Mouse (Mus musculus): ENCODE data around the gene Bbx. TPM values are rescaled to one million over a fixed set of nuclear protein-coding genes. Genes with fewer than 3 reads are reported as not detected.

Gene Bbx
- total RNA-seq, 4 experiments from 2014 or later, result 8.5 to 11.6 (median 9.0) TPM

DNA sequence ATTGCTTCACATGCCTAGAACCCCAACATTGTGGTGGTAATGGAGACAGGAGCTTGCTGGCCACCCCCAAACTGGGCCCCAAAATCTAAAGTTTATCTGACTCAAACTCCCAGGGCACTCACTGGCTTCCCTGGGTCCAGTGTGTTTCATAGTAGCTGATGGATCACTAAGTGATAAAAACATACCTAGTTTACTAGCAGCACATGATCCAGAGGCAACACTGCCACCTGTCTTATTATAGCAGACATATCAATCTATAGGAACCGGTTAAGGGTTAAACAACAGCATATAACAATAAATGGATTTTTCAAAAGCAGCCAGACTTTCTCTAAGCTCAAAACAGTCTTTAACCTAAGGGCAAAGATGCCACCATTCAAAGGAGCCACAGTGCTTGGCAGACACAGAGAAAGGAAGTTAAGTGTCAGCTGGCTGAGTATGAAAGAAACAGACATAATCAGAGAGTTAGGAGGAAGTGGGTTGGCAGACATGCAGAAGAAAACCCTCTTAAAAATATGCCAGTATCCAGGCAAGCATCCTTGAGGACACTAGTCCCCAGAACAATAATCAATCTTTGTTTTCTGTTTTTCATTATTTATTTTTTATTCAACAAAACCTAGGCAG, 116.7 kb downstream of the Bbx start:
- no peak for DNase-seq (ENCODE audit: low spot score in 2 of 2)

DNA sequence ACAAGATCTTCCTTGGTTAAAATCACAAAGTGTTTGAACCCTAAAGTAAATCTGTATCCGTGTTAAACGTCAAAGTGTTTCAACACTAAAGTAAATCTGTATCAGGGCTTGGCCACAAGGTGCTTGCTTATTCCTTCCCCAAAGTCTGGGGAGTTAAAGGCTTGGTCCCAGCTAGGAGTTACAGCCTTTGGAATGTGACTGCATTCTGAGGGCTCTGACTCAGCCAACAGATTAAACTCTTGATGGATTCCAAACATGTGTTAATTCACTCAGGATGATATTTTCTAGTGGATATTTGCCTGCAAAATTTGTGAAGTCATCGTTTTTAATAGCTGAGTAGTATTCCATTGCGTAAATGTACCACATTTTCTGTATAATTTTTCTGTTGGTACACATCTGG, 120.6 kb downstream of the Bbx start:
- no peak for DNase-seq (ENCODE audit: low spot score in 2 of 2)

DNA sequence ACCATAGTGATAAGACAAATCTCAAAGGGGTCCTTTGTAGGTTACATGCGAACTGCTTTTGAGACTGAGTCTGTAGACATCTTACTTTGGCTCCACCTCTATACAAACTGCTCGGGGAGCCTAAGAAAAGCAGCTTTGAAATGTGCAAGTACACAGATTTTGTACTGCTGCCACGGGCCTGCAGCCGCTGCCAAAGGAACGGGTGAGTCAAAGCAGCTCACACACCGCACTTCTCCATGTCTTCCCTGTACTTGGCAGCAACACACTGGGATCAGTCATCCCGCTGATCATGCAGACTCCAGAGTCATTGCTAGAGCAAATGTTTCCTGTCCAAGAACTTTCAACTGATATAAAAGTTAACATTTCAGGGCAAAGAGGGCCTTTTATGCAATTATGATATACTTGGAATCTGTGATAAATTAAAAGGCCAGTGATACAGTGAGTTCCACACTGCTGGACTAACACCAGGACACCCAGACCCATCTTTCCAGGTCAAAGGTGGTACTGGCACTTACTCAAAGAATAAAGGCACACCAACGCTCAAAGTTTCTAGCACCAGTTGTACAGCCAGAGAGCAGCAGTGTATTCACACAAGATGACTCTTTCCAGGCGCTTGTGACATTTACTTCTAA, 122.7 kb downstream of the Bbx start:
- DNase-seq (ENCODE audit: low spot score in 2 of 2), result peak; percentile 80 to 83

DNA sequence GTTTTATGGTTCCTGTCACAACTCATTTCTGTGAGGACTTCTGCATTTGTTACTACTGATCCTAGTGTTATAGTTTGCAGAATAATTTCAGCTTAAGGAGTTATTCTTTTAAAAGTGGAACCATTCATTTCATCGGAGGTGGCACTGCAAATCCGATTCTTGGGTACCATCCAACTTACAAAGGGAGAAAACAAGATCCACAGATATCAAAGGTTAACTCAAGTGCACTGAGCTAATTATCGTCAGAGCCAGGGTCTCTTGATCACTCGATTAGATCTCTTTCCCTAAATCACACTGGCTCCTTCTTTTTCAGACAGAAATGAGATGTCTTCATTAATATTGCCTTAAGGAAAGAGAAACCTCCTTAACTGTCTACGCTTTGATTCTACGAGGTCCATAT, 123.9 kb downstream of the Bbx start:
- DNase-seq (ENCODE audit: low spot score in 2 of 2), result no peak

DNA sequence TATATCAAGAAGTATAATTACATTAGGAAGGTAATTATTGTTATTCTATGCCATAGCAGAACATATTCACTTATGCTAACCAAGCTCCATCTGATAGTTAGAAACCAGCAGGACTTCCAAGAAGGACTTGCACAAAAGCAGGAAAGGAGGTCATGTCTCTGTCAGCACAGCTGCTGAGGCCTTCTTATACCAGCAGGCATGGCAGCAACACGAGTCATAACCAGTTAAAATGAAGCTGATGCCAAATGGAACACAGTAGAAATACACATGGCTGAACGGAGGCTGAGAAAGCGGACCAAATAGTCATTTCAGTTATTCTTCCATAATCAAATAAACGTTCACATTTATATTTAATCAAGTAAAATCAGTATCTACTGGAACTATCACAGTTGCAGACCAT, 125.0 kb downstream of the Bbx start:
- no peak for DNase-seq (ENCODE audit: low spot score in 2 of 2)

DNA sequence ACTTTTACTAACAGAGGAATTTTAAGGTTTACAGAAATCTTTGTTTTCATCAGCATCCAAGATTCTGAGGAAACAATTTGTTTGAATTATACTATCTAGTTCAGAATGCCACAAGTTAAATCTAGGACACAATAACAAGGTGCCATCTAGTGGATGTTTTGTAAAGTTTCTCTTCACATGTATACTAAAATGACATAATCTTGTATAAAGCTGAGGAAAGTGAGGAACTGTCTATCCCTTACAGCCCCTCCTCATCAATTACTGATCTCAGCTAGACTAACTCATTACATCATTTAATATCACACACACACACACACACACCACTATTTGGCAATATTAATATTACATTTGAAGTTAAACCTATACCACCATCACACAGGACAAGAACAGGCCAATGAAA, 125.5 kb downstream of the Bbx start:
- DNase-seq (ENCODE audit: low spot score in 2 of 2), result no peak

DNA sequence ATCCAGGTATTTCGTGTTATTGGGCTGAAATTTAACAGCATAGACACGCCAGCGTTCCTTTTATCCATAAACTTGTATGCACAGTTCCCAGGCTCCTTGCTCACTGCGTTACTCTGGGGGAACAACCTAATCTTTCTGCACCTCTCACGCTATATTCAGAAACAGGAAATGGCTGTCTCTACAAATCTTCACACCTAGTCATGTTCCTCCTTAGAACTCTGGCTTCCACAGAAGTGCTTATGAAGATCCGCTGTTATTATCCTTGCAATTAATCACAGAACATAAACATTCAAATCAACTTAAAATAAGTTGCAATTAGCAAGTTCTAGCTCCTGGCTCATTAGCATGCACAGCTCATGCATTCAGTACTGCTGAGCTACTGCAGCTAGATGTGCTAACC, 127.0 kb downstream of the Bbx start:
- DNase-seq (ENCODE audit: low spot score in 2 of 2), result no peak

DNA sequence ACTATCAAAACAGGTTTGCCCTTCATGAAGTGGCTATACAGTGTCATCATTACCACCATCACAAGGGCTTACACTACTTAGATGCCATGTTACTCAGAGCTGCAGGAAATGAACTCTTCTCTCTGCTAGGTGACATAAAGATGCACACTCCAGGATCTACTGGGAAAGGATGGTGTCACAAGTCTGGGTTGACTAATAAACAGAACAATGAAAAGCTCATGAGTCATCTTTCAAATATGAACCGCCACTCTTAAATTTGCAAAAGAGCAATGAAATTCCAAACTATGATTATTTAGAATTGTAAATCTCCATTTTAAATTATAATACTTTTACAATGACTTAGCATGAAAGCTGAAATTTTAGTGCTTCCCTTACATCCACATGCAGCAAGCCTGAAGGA, 129.6 kb downstream of the Bbx start:
- DNase-seq (ENCODE audit: low spot score in 2 of 2), result no peak

DNA sequence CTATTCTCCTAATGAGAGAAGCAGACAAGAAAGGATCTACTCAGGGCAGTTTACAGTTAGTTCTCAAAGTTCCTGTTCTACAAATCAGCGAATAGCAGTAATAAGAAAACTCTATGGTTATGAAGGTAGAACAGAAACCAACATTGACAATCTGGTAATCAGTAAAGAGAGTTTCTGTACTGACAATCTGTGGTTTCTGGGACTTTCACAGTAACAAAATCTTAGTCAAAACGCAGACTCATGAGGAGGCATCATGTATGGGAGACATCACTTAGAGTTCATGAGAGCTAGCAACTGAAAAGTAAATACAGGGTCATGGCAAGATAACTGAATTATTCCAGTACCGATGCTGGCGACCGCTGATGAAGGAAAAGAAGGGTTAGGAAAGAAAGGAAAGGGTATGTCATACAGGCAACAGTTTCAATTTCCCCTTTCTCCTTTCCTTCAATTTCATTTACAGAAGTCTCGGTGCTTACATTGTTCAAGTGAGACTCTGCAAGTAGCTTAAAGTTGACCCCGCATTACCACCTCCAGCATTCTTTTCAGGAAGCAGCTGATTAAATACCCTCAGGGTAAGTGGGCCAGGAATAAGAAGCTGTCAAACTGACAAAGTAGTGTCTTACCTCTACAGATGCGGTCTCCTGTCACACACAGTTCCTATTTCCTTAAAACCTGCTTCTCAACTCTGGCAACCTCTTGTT, 133.3 kb downstream of the Bbx start:
- no peak for DNase-seq (ENCODE audit: low spot score in 2 of 2)

DNA sequence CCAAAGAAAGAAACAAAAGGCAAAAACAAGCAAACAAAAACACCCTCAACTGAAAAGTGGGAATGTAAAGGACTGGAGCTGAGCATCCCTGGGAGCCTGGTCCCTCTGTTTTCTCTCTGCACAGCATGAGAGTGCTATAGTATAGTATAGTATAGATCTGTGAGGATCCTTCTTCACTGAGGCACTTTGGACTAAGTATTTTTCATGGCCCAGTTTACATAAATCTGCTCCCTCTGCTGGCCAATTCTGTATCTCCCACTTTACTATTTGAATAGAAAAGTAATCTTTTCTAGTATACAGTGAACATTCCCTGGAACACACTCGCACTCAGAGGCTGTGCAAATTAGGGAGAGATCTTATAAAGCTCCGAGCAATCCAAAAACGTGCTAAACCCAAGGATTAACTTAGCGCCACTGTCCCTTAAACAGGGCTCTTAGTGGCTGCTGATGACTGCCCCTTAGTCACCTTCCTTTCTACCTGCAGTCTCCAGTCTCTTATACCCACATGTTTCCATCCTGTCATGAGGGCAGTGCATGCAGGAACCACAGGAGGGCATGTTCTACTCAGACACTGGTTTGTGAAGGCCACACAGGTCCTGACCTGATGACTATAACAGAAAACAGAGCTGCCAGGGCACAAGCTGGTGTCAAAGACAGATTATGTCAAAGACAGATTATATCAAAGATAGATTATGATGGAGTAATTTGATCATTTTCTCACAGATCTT, 138.5 kb downstream of the Bbx start:
- DNase-seq (ENCODE audit: low spot score in 2 of 2), result no peak

DNA sequence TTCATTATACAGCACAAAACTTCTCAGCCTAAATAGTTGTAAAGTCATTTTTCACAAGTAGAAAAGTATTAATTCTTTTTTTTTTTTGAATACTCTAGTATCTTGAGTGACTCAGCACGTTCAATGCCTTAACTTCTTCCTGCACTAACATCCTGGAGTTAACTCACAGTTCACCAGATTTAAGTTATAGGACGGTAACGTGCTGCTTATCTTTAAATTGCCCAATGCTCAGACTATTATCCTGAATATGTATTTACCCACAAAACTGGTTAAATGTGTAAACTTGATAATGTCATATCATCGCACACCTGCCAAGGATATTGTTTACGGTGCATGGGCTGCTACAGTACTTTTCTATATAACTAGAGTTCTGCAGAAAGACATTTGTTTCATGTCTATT, 139.4 kb downstream of the Bbx start:
- no peak for DNase-seq (ENCODE audit: low spot score in 2 of 2)

DNA sequence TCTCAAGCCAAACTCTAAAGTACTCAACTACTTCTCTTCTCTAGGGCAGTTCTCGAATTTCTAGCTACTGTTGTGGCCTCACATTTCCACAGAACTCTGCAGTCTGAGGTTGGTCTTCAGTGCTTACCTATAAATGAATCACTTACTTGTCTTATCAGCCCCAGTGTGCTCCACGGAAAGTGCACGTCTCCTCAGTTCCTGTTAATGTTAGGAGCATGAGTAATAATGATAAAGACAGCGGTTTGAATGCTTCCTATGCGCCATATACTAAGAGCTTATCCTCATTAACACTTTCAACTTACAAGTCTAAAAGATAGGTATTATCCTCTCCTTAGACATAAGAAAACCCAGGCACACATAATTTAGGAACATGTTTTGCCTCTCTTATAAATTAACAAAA, 142.4 kb downstream of the Bbx start:
- no peak for DNase-seq (ENCODE audit: low spot score in 2 of 2)

DNA sequence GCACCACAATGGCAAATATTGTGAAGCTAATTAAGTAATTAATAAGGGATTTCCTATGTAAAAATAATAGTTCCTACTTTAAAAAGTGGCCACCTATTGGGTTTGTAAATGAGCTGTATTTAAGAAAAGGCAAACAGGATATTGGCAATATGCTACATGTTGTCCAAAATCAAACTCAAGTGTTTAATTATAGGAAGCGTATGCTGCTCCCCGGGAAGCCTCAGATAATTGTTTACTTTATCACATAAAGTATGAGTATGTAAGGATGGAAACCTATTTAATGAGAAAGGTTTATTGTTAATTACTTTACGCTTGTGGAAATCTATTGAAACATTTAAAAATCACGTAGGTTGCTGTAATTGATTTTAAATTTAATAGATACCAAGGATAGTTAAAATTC, 159.4 kb downstream of the Bbx start:
- DNase-seq (ENCODE audit: low spot score in 2 of 2), result no peak

DNA sequence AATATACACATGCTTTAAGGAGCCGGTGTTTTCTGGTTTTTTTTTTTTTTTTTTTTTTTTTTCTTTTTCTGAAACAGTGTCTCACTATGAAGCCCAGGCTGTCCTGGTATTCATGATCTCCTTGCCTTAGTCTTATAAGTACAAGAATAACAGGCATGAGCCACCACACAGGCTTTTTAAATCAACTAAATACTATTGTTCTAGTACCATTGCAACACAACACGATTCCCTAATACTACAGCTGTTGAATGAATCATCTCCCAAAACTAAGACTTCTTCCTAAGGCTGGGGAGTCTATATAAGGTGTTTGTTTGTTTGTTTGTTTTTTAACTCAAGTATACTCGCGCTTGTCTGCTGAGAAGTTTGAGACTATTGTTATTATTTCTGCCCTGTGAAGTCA, 169.5 kb downstream of the Bbx start:
- no peak for DNase-seq (ENCODE audit: low spot score in 2 of 2)

DNA sequence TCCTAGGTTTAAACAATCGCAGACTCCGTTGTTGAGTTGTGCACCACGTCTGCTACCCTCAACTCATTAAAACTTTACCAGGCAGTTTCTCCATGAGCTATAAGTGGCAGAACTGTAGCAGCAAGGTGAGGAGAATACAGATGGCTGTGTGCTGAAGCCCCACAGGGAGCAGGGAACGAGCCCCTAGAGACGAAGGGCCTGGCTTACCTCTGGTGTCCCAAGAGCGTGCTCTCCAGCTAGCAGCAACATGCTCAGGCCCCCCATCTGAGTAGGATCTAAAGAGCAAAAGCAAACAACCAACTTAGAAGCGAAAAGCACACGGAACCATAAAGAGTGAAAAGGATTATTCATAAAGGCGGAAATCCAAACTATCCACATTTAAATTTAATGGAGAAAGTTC, 170.0 kb downstream of the Bbx start:
- no peak for DNase-seq (ENCODE audit: low spot score in 2 of 2)

DNA sequence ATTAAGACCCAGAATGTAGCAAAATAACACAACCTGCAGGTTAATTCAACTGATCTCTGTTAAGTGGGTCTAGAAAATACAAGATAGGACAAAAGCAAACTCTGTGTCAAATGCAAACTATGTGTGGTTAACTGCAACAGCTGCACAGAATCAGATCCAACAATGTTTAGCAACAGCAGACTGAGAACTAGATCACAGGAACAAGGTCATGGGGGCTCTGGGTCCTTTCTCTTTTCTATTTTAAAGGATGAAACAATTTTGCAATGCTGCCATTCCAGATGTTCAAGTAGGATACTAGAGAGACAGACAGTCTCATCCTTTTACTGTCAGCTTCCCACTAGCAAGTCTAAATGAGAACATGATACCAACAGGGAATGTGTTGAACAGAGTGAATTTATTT, 170.4 kb downstream of the Bbx start:
- DNase-seq (ENCODE audit: low spot score in 2 of 2), result no peak

DNA sequence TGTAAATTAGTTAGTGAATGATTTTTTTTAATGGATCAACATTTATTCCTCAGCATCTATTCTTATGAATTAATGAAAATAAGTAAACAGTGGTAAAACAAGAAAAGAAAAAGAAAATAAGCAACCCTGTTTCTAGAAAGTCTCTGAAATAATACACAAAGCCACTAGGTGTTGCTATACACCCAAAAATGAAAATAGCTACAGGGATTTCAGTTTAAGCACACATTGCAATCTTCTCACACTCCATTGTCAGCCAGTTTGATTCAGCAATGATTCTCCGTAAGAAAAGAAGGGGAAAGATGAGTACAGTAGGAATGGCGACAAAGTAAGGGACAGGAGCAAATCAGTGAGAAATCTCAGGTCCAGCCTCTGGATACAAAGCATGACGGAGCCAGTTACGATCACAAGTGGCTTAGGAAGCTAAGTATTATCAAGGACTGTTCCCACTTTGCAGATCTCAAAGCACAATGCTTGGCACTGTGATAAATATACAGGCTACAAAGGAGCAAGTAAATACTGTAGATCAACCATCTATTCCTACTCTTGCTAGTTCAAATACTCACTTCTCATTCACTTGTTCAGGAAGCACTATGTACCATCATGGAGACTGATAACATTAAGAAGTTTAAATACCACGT, 177.5 kb downstream of the Bbx start:
- no peak for DNase-seq (ENCODE audit: low spot score in 2 of 2)

DNA sequence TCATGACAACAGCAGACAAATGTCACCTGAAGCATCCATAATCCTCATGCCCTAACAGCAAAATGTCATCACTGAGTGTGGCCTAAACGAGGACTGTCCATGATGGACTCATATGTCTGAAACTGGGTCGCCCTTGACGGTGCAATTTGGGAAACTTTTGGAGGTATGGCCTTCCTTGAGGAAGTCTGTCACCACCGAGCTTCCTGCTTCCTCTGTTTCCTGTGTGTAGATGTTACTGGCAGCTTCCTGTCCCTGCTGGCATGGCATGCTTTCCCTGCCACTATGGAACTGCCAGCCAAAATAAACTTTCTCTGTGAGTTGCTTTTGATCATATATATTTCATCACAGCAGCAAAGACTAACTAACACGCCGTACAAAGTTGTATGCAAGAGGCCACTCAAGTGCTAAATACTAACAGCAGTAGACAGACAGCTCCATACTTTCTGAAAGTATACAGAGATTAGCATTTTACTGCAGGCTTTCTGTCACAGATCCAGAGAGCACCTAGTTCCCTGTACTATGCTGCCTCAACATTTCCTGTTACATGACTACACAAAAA, 180.7 kb downstream of the Bbx start:
- DNase-seq (ENCODE audit: low spot score in 2 of 2), result no peak

DNA sequence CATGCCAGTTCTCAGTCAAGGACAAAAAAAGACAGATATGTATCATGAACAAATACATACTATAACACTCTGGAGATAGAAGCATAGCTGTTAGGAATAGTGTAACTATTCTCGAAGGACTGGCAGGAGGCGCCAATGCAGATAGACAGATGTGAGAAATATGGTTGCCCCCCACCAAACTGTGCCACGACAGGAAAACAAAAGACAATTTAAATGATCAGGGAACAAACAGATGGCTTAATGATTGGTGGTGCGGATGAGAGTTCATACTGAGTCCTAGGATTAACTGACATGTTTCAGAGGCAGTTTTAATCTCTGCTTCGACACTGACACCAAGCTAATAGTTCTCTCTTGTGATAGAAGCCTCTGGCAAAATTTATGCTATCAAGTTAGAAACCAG, 181.7 kb downstream of the Bbx start:
- no peak for DNase-seq (ENCODE audit: low spot score in 2 of 2)

DNA sequence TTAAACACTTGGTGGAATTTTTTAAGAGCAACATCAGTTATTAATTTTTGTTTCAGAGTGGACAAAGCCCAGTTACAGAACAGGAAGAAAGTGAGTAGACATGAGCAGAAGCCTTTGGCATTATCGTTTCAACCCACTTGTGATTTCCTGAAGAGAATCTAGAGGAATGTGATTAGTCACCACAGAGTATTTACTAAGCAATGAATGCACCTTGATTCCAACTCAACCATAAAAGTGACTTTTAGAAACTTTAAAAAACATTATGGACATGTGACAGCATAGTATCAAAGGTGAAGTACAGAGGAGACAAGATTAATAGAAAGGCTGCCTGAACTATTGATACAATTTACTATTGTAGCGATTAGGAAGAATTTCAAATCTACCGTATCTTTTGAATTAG, 183.2 kb downstream of the Bbx start:
- DNase-seq (ENCODE audit: low spot score in 2 of 2), result no peak

DNA sequence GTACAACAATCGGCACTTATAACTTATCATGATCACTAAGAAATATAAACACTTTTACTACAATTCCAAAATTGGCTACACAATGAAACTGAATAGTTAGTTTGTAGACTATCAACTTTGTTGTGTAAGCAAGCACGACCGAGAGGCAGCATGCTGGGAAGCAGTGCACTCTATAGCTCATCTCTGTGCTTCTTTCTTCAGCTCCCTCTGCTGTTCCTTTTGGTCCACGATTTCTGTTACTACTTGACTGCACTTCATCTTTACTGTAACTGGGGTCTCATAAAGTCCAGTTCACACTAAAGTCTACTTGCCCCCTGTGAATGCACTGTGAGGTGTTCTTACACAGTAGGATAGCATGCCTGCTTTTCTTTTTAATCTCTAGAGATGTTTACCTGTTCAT, 189.7 kb downstream of the Bbx start:
- no peak for DNase-seq (ENCODE audit: low spot score in 2 of 2)

DNA sequence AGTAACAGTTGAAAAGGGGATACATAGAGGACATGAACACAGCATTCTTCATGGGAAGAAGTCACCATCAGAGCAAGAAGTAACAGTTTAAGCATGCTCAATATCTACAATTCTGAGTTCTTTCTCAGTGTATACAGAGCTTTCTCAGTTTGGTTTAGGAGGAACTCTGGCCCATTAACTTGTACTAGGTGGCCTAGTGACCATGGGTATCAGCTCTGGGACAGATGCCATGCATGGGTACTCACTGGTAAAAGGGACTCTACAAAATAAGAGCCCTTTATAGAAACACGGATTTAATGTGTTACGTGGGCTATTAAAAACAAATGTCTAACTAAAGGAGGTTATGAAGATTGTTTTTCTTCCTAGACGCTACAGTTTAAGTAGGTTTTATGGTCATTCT, 190.6 kb downstream of the Bbx start:
- DNase-seq (ENCODE audit: low spot score in 2 of 2), result no peak
